Mouse (Mus musculus) neural tube, embryonic 11.5 days (tissue): ENCODE results near the gene A930002H24Rik. TPM values are rescaled to one million over a fixed set of nuclear protein-coding genes. Genes with fewer than 3 reads are reported as not detected.

Experiments
- ATAC-seq: fragments of 200-750 bp; cut with Nextera tagmentation; 2 replicates; pipeline ENCODE4 v1.8.0; 2017; ENCODE audit warnings: moderate number of reproducible peaks, mild to moderate bottlenecking, moderate TSS enrichment, moderate library complexity; ENCODE audit not compliant: insufficient read depth, low FRiP score, low TSS enrichment
- DNase-seq: peaks from one replicate; pipeline ENCODE4 v3.0.0-alpha.2; 2015; ENCODE audit warnings: low spot score
- H3K27ac ChIP-seq: fragments of 300-500 bp; sonication (generic); 2 replicates; pipeline ENCODE4 v1.5.1; 2014; ENCODE audit warnings: low read depth, mild to moderate bottlenecking, low read length
- H3K27me3 ChIP-seq: fragments of 300-500 bp; sonication (generic); 2 replicates; pipeline ENCODE4 v1.6.1; 2014; ENCODE audit warnings: mild to moderate bottlenecking, low read length, mixed read lengths; ENCODE audit not compliant: control insufficient read depth, insufficient read depth
- H3K36me3 ChIP-seq: fragments of 300-500 bp; sonication (generic); 2 replicates; pipeline ENCODE4 v1.6.1; 2014; ENCODE audit warnings: mild to moderate bottlenecking, low read length, moderate library complexity, mixed read lengths; ENCODE audit not compliant: control insufficient read depth, insufficient read depth
- H3K4me1 ChIP-seq: fragments of 300-500 bp; sonication (generic); 2 replicates; pipeline ENCODE4 v1.6.1; 2014; ENCODE audit warnings: low read length, mixed read lengths; ENCODE audit not compliant: control insufficient read depth, insufficient read depth
- H3K4me2 ChIP-seq: fragments of 300-500 bp; sonication (generic); 2 replicates; pipeline ENCODE4 v1.6.1; 2014; ENCODE audit warnings: low read depth, mild to moderate bottlenecking, moderate library complexity
- H3K4me3 ChIP-seq: fragments of 300-500 bp; sonication (generic); 2 replicates; pipeline ENCODE4 v1.5.1; 2014; ENCODE audit warnings: low read depth, low read length
- H3K9ac ChIP-seq: fragments of 300-500 bp; sonication (generic); 2 replicates; pipeline ENCODE4 v1.6.1; 2014; ENCODE audit warnings: mild to moderate bottlenecking, low read length
- H3K9me3 ChIP-seq: fragments of 300-500 bp; sonication (generic); 2 replicates; pipeline ENCODE4 v1.6.1; 2016; ENCODE audit warnings: low read length; ENCODE audit not compliant: control insufficient read depth
- WGBS: fragments of 180-500 bp; shearing (Covaris S2); extraction: QIAGEN DNeasy Blood & Tissue Kit; methylation state at CpG from one replicate; pipeline ENCODE4 v1.1.7; 2014; 5-methylcytosine and 5-hydroxymethylcytosine counted together
- polyA plus RNA-seq: library from polyadenylated mRNA; unstranded; fragments of >200 nt; fragmentation: Nextera tagmentation; extraction: Ambion mirVana; gene quantifications from 2 replicates; pipeline ENCODE4 v1.2.1, GENCODE M21; 2014

Gene A930002H24Rik
- 1.7 and 2.5 TPM in 2 replicates for polyA plus RNA-seq

DNA sequence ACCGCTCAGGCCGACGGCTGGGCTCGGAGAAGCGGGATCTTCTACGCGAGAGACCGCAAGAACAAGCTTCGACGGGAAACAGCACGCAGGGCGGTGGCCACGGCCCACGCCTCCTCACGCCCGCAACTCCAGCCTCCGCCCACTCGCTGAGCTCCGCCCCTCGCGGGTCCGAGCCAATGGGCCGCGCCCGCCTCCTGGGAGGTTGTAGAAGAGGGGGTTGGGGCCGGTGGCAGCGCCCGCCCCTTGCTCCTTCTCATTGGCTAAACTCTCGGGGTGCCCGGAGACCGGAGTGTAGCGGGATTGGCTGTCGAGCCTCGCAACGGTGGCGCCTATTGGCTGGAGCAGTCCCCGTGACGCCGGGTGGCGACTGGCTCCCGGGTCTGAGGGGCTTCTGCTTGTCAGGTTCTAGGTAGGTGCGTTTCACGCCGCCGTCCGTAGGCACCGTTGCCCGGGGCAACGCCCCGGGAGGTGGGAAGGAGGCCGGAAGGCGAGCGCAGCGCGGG lies at the start of gene A930002H24Rik:
Gene A930002H24Rik, minus strand, starts transcription at position 145 of the 503 bp plus-strand sequence.
- under 1% methylated on average over 52 of the region's 55 CpGs for WGBS
- Histone ChIP-seq H3K9ac (peak within 1 kb of the TSS; percentile 86), H3K4me2 (peak within 1 kb of the TSS; percentile 85), H3K4me3 (peak within 1 kb of the TSS; percentile 91), H3K4me1 (0 out of 2 replicates have a peak, but pooled peaks cover 6% of the 10 kb centered on the region), H3K27me3 (no peaks in the 10 kb centered on the region), H3K27ac (peak within 1 kb of the TSS; percentile 76), H3K9me3 (no peaks in the 10 kb centered on the region), H3K36me3 (no peaks in the 10 kb centered on the region)
- peak; percentile 98 for DNase-seq
- peak; percentile 100 for ATAC-seq

DNA sequence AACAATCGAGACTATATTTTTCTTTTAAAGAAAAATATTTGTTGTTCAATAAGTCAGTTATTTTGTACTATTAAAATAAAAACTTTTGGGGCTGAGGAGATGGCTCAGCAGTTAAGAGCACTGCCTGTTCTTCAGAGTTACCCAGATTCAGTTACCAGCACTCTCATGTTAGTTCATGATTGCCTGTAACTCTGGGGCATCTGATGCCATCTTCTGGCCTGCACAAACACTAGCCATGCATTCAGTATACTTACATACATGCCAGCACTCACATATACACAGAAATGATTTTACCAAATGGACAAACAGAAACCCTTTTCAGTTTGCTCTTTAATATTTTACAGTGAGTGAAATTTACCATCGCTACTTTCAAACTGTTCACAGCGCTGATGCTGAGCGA lies 45.7 kb upstream of the A930002H24Rik start:
- H3K4me2 ChIP-seq, result no peak overlapping the region
- whole genome bisulfite sequencing, result 93% methylated on average over 4 of the region's 4 CpGs
- no peak for DNase-seq
- no peak overlapping the region for H3K4me3 ChIP-seq
- H3K27ac ChIP-seq, result no peak overlapping the region
- no peaks in the 10 kb centered on the region for H3K27me3 ChIP-seq
- no peak for ATAC-seq
- H3K9ac ChIP-seq, result no peak overlapping the region
- H3K9me3 ChIP-seq, result no peaks in the 10 kb centered on the region
- no peaks in the 10 kb centered on the region for H3K4me1 ChIP-seq
- no peaks in the 10 kb centered on the region for H3K36me3 ChIP-seq

DNA sequence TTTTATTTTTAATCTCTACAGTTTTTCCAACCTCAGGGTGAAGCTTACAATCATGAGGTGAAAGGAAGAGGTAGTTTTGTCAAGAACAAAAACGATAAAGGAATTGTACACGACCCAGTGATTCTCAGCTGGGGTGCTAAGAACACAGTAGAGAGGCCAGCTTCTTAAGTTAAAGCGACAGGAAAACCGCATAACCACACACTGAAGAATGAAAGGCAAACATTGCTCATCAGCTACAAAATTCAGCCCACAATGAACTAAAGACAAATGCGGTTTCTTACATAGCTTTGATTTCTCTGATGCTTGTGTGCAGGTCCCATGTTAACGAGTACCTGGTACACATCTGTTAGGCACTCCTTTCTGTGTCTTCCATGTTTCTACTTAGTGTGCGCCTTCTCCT lies 33.5 kb upstream of the A930002H24Rik start:
- Histone ChIP-seq H3K9me3 (no peaks in the 10 kb centered on the region), H3K27ac (no peak overlapping the region), H3K9ac (no peak overlapping the region), H3K4me1 (no peaks in the 10 kb centered on the region), H3K4me3 (no peak overlapping the region), H3K36me3 (no peaks in the 10 kb centered on the region), H3K4me2 (no peak overlapping the region), H3K27me3 (no peaks in the 10 kb centered on the region)
- 92% methylated on average over 7 of the region's 7 CpGs for WGBS
- DNase-seq (no peak), ATAC-seq (no peak)

DNA sequence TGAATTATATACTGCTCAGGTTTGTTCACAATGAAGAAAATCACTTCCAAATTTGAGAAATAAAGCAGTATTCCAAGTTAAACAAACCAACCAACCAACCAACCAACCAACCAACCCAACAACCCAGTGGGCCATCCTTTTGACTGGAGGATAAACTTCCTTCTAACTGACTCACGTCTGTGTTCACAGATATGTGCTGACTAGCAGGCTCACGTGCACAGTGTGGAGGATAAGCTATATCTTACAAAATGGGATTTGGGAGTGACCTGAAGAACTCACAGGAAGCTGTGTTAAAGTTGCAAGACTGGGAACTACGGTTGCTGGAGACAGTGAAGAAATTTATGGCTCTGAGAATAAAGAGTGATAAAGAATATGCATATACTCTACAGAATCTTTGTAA lies 32.2 kb upstream of the A930002H24Rik start:
- Histone ChIP-seq H3K4me1 (no peaks in the 10 kb centered on the region), H3K4me3 (no peak overlapping the region), H3K27ac (no peak overlapping the region), H3K9ac (no peak overlapping the region), H3K4me2 (no peak overlapping the region), H3K36me3 (no peaks in the 10 kb centered on the region), H3K9me3 (no peaks in the 10 kb centered on the region), H3K27me3 (no peaks in the 10 kb centered on the region)
- ATAC-seq (no peak), DNase-seq (no peak)
- WGBS, result 80% methylated on average over 3 of the region's 3 CpGs

- no peak overlapping the region for H3K9ac ChIP-seq
- H3K27ac ChIP-seq, result no peak overlapping the region
- no peak overlapping the region for H3K4me2 ChIP-seq
- H3K4me3 ChIP-seq, result no peak overlapping the region
- no peaks in the 10 kb centered on the region for H3K36me3 ChIP-seq
- DNase-seq (no peak), ATAC-seq (no peak)
- no peaks in the 10 kb centered on the region for H3K9me3 ChIP-seq
- no peaks in the 10 kb centered on the region for H3K4me1 ChIP-seq
- H3K27me3 ChIP-seq, result no peaks in the 10 kb centered on the region
Measured at GRCm38 (mm10) chr17:63890611-63891010, 27.0 kb upstream of the A930002H24Rik start.

DNA sequence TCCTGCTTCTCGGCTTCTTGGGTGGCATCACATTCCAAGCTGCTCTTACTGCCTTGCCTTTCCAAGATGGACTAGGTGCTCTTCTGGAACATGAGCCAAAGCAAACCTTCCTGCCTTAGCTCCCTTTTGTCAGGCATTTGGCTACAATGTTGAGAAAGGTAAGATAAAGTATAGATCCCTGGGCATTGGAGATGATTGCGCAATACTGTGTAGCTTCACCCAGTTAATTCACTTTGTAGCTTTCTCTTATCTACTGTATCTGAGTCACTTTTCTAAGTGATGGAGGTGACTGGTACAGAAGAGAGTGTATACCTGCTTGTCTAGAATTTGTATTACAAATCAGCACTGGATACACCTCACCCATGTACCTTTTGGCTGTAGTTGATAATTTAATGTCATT lies 23.4 kb upstream of the A930002H24Rik start:
- Histone ChIP-seq H3K4me2 (no peak overlapping the region), H3K4me1 (no peaks in the 10 kb centered on the region), H3K27me3 (no peaks in the 10 kb centered on the region), H3K9me3 (no peaks in the 10 kb centered on the region), H3K4me3 (no peak overlapping the region), H3K27ac (no peak overlapping the region), H3K9ac (no peak overlapping the region), H3K36me3 (no peaks in the 10 kb centered on the region)
- ATAC-seq, result no peak
- WGBS, result 85% methylated on average over 2 of the region's 2 CpGs
- DNase-seq, result no peak

GRCm38 (mm10) chr17:63880009-63880408 lies 16.4 kb upstream of the A930002H24Rik start:
- Histone ChIP-seq H3K36me3 (no peaks in the 10 kb centered on the region), H3K27ac (no peak overlapping the region), H3K4me1 (no peaks in the 10 kb centered on the region), H3K4me3 (no peak overlapping the region), H3K4me2 (no peak overlapping the region), H3K27me3 (no peaks in the 10 kb centered on the region), H3K9me3 (no peaks in the 10 kb centered on the region), H3K9ac (no peak overlapping the region)
- DNase-seq (no peak), ATAC-seq (no peak)
- WGBS, result 91% methylated on average over 4 of the region's 4 CpGs

- ATAC-seq (peak; percentile 45; the same call in 1 of the 2 replicates), DNase-seq (no peak)
- Histone ChIP-seq H3K4me1 (no peaks in the 10 kb centered on the region), H3K4me2 (no peak overlapping the region), H3K9me3 (no peaks in the 10 kb centered on the region), H3K9ac (no peak overlapping the region), H3K27me3 (no peaks in the 10 kb centered on the region), H3K27ac (no peak overlapping the region), H3K4me3 (no peak overlapping the region), H3K36me3 (no peaks in the 10 kb centered on the region)
- WGBS, result 68% methylated on average over 4 of the region's 4 CpGs
Measured at GRCm38 (mm10) chr17:63878889-63879288, 15.3 kb upstream of the A930002H24Rik start.

GRCm38 (mm10) chr17:63871773-63872172 lies 8.2 kb upstream of the A930002H24Rik start:
- Histone ChIP-seq H3K36me3 (no peaks in the 10 kb centered on the region), H3K27me3 (no peaks in the 10 kb centered on the region), H3K9ac (no peak overlapping the region), H3K4me3 (no peak overlapping the region), H3K4me2 (no peak overlapping the region), H3K27ac (no peak overlapping the region), H3K9me3 (no peaks in the 10 kb centered on the region), H3K4me1 (no peaks in the 10 kb centered on the region)
- DNase-seq (no peak), ATAC-seq (no peak)
- 95% methylated on average over 7 of the region's 7 CpGs for WGBS
